Mouse (Mus musculus) liver, embryonic 13.5 days (tissue): ENCODE measurements around the gene Cep97. TPM values are rescaled to one million over a fixed set of nuclear protein-coding genes. Genes with fewer than 3 reads are reported as not detected.

ENCODE experiments used
- ATAC-seq: fragments of 200-750 bp; cut with Nextera tagmentation; 2 replicates; pipeline ENCODE4 v1.8.0; 2017; ENCODE audit warnings: low read depth, mild to moderate bottlenecking, moderate number of reproducible peaks, moderate library complexity
- DNase-seq: peaks from one replicate; pipeline ENCODE4 v3.0.0; 2022
- H3K27ac ChIP-seq: fragments of 300-500 bp; sonication (generic); 2 replicates; pipeline ENCODE4 v1.5.1; 2015; ENCODE audit warnings: moderate library complexity, mild to moderate bottlenecking, inconsistent platforms
- H3K27me3 ChIP-seq: fragments of 300-500 bp; sonication (generic); 2 replicates; pipeline ENCODE4 v1.6.1; 2015; ENCODE audit warnings: mild to moderate bottlenecking, inconsistent platforms
- H3K36me3 ChIP-seq: fragments of 300-500 bp; sonication (generic); 2 replicates; pipeline ENCODE4 v1.6.1; 2015; ENCODE audit warnings: mild to moderate bottlenecking, inconsistent platforms
- H3K4me1 ChIP-seq: fragments of 300-500 bp; sonication (generic); replicated peaks from 2 replicates; pipeline ENCODE4 v1.6.1; 2015; ENCODE audit warnings: inconsistent platforms
- H3K4me2 ChIP-seq: fragments of 300-500 bp; sonication (generic); 2 replicates; pipeline ENCODE4 v1.6.1; 2015; ENCODE audit warnings: inconsistent platforms, mild to moderate bottlenecking, moderate library complexity
- H3K4me3 ChIP-seq: fragments of 300-500 bp; sonication (generic); replicated peaks from 2 replicates; pipeline ENCODE4 v1.5.1; 2015; ENCODE audit warnings: mild to moderate bottlenecking, inconsistent platforms
- H3K9ac ChIP-seq: fragments of 300-500 bp; sonication (generic); 2 replicates; pipeline ENCODE4 v1.6.1; 2015; ENCODE audit warnings: mild to moderate bottlenecking, inconsistent platforms
- H3K9me3 ChIP-seq: fragments of 300-500 bp; sonication (generic); replicated peaks from 2 replicates; pipeline ENCODE4 v1.6.1; 2016; ENCODE audit warnings: inconsistent platforms
- WGBS: fragments of 180-500 bp; shearing (Covaris S2); methylation state at CpG from one replicate; pipeline ENCODE4 v1.1.7; 2015; ENCODE audit not compliant: insufficient replicate concordance; 5-methylcytosine and 5-hydroxymethylcytosine counted together
- polyA plus RNA-seq: library from polyadenylated mRNA; unstranded; fragments of >200 nt; fragmentation: Nextera tagmentation; extraction: Ambion mirVana; gene quantifications from 2 replicates; pipeline ENCODE4 v1.2.1, GENCODE M21; 2015

Gene Cep97
- polyA plus RNA-seq, 1 experiment from 2014 or later = 5.7 TPM

DNA sequence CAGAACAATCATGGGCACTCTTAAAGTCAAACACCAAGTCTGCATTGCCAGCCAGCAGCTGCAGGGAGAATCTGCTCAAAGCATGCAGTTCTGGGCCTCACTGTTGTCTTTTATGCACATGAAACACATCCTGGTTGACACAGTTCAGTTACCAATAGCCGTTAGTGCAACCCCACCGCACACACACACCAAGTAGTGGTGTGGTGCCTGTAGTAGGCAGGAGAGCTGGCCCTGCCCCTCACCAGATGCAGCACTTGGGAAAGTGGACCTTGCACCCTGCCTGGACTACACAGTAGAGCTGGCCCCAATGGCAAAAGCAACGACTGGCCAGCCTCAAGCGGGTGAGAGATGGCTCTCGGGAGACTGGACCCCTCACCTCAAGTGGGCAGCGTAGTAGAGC lies 5.0 kb upstream of the Cep97 start:
- Histone ChIP-seq H3K4me2 (no peak overlapping the region), H3K27me3 (no peaks in the 10 kb centered on the region), H3K27ac (no peak overlapping the region), H3K4me3 (no peak overlapping the region), H3K9ac (no peak overlapping the region), H3K4me1 (no peaks in the 10 kb centered on the region), H3K9me3 (no peaks in the 10 kb centered on the region), H3K36me3 (no peaks in the 10 kb centered on the region)
- DNase-seq = no peak
- 75% methylated on average over 6 of the region's 6 CpGs for WGBS
- ATAC-seq = peak; percentile 56; the same call in 1 of the 2 replicates

DNA sequence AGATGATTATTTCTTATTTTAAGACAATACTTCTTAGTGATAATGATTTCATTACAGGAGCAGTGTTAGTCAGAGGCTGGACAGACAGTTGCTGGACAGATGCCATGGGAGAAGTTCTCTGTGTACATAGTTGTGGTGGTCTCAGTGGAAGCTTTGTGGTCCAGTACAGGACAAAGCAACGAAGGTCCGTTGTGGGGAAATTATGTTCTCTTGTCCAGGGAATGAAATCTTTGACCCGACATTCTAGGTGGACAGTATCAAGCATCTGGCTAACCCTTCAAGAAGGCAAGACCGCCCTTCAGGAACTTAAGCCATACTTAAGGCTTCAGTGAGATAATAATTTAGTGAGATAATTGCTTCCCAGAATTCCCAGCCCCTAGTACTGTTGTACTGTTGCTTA lies 4.1 kb upstream of the Cep97 start:
- DNase-seq = no peak
- Histone ChIP-seq H3K9ac (no peak overlapping the region), H3K9me3 (no peaks in the 10 kb centered on the region), H3K4me1 (no peaks in the 10 kb centered on the region), H3K36me3 (no peaks in the 10 kb centered on the region), H3K4me2 (no peak overlapping the region), H3K27me3 (no peaks in the 10 kb centered on the region), H3K4me3 (no peak overlapping the region), H3K27ac (no peak overlapping the region)
- ATAC-seq = no peak
- 78% methylated on average over 4 of the region's 4 CpGs for WGBS

DNA sequence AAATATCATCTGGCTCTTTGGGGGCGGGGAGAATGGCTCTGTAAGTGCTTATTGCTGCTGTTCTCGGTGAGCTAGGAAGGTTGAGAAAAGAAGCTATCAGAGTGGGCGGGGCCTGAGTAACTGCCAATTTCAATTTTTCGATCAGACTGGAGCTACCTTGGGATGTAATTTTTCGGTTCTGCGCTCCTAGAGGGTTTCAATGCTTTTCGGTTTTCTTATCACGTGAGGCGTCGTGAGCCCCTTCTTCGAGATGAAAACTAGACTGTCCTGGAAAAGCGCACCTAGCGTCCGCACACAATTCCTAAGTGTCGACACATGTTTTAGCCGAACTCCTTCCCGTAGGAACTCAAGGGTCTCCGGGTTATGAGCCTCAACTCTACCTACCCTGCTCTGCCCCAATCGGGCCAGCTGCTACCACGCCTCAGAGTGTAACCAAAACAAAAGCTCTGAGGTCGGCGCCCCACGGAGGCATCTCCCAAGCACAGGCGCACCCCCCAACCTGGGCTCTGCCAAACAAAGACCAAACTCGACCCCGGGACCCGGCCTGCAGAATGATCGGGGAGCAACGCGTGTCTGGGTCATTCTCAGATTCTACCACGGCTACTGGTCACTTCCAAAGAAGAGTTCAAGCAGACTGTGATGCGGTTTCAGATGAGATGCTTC lies 843 bp downstream of the Cep97 start:
- DNase-seq (peak; percentile 41), ATAC-seq (peak; percentile 22)
- Histone ChIP-seq H3K27ac (peak overlapping the region; percentile 67), H3K27me3 (no peaks in the 10 kb centered on the region), H3K9me3 (no peaks in the 10 kb centered on the region), H3K4me3 (peak overlapping the region; percentile 79), H3K4me1 (peaks cover 15% of the 10 kb centered on the region), H3K4me2 (peak overlapping the region; percentile 82), H3K9ac (peak overlapping the region; percentile 84), H3K36me3 (no peaks in the 10 kb centered on the region)
- under 1% methylated on average over 32 of the region's 32 CpGs for WGBS

DNA sequence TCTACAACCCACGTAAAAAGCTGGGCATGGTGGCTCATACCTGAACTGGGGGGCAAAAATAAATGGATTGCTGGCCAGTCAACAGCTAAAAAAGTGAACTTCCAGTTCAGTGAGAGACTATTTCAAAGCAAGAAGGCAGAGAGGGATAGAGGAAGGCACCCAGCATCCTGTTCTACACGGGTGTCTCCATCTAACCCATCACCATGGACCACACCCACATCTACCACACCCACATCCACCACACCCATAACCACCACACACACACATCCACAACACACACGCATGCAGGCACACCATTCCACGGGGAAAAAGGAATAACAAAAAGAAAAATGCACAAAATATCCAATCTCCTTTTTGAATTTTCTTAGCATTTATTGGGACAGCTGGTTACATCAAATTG lies 10.6 kb downstream of the Cep97 start:
- Histone ChIP-seq H3K9me3 (no peaks in the 10 kb centered on the region), H3K27me3 (no peaks in the 10 kb centered on the region), H3K36me3 (peaks cover 21% of the 10 kb centered on the region), H3K4me2 (no peak overlapping the region), H3K9ac (no peak overlapping the region), H3K4me3 (no peak overlapping the region), H3K4me1 (peaks cover 18% of the 10 kb centered on the region), H3K27ac (no peak overlapping the region)
- 50% methylated on average over 4 of the region's 4 CpGs for WGBS
- ATAC-seq (peak; percentile 84), DNase-seq (no peak)

DNA sequence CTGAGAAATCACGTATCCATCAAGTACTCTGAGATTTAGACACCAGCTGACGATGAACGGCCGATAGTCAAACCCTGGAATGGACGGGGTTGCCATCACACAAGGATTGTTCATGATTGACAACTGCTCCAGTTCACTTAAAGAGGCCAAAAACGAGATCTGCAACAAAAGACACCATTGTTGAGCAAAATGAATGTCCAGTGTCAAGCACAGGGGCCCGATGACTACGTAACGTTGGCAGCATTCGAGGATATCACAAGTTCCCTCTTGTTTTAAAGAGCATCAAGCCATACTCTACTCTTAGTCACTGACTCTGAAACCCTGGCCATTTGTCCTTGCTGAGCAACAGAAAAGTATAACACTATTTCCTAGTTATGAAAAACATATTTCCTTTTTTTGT lies 12.6 kb downstream of the Cep97 start:
- WGBS = 84% methylated on average over 10 of the region's 10 CpGs
- H3K36me3 ChIP-seq = peaks cover 21% of the 10 kb centered on the region
- no peak overlapping the region for H3K4me2 ChIP-seq
- DNase-seq (no peak), ATAC-seq (no peak)
- H3K4me3 ChIP-seq = no peak overlapping the region
- H3K9me3 ChIP-seq = no peaks in the 10 kb centered on the region
- H3K4me1 ChIP-seq = peaks cover 18% of the 10 kb centered on the region
- no peaks in the 10 kb centered on the region for H3K27me3 ChIP-seq
- H3K9ac ChIP-seq = no peak overlapping the region
- H3K27ac ChIP-seq = no peak overlapping the region

DNA sequence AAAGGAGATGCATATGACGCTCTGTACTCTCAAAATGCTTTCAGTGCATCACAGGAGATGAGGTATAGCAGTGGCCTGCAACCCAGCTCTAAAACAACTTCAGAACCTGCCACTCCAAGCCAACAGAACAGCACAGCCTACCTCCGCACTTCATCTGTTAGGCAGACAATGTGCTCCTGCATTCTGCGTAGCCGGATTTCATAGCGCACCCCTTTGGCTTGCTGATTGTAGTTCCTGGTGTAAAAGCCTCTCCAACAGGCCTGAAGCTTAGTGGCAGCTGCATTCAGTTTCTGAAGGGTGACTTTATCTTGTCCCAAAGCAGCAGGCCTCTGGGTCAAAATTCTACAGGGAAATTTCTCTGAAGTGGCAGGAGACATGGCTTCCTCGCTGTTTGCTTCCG lies 19.9 kb downstream of the Cep97 start:
- H3K9me3 ChIP-seq = no peaks in the 10 kb centered on the region
- H3K36me3 ChIP-seq = peaks cover 20% of the 10 kb centered on the region
- ATAC-seq = no peak
- H3K4me3 ChIP-seq = no peak overlapping the region
- H3K27me3 ChIP-seq = no peaks in the 10 kb centered on the region
- 92% methylated on average over 7 of the region's 7 CpGs for WGBS
- H3K9ac ChIP-seq = no peak overlapping the region
- no peak overlapping the region for H3K4me2 ChIP-seq
- no peak for DNase-seq
- H3K27ac ChIP-seq = no peak overlapping the region
- no peaks in the 10 kb centered on the region for H3K4me1 ChIP-seq

DNA sequence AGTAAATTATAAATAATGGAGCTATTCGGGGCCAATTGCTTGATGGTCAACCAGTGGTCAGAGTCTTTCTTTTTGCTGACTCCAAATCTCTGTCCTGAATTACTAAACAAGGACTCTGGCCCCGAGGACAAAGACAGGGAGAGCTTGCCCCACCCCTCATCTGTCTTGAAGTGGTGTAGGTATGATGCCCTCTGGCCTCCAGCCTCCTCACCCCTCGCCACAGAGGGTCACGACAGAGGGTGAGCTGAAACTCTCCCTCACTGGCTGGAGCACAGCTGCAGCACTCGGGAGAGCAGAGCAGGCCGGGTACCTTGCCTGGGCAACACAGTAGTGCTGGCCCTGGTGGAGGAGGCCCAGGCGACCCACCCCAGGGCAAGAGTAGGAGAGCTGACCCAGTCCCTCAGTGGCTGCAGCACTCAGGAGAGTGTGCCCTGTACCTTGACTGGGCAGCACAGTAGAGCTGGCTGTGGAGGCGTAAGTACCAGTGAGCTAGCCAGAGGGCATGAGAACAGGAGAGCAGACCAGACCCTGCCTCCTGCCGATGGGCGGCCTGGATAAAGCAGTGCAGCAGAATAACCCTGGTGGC lies 24.4 kb downstream of the Cep97 start:
- no peaks in the 10 kb centered on the region for H3K4me1 ChIP-seq
- WGBS = 77% methylated on average over 10 of the region's 10 CpGs
- H3K27me3 ChIP-seq = no peaks in the 10 kb centered on the region
- H3K9me3 ChIP-seq = no peaks in the 10 kb centered on the region
- H3K4me2 ChIP-seq = no peak overlapping the region
- H3K4me3 ChIP-seq = no peak overlapping the region
- ATAC-seq = no peak
- no peak overlapping the region for H3K27ac ChIP-seq
- DNase-seq = no peak
- no peak overlapping the region for H3K9ac ChIP-seq
- peaks cover 30% of the 10 kb centered on the region for H3K36me3 ChIP-seq

DNA sequence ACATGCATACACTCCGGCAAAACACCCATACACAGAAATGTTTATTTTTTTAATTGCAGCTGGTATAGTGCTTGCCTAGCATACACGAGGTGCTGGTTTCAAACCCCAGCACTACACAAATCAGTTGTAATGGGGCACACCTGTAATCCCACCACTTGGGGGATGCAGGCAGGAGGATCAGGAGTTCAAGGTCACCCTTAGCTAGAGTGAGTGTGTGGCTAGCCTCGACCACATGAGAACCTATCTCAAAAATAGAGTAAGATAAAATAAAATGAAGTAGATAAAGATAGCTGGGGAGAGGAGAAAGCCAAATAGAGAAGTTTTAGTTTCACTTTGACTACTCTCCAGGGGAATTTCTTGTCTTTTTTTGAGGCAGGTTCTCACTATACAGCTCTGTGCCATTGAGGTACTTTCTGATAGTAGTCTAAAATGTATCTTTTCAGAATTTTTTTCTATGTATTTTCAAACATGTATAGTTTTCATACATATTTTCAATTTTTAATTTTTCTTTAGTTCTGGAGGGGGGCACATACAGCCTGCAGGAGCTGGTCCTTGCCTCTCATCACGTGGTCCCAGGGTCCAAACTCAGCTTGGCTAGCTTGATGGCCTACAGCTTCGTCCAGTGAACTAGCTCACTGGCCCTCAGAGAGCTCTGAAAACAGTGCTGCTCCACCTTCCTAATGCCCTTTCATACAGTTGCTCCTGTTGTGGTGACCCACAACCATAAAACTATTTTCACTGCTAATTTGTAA lies 27.6 kb downstream of the Cep97 start:
- ATAC-seq (no peak), DNase-seq (no peak)
- H3K27ac ChIP-seq = no peak overlapping the region
- no peak overlapping the region for H3K4me2 ChIP-seq
- H3K9ac ChIP-seq = no peak overlapping the region
- 71% methylated on average over 5 of the region's 5 CpGs for WGBS
- peaks cover 30% of the 10 kb centered on the region for H3K36me3 ChIP-seq
- no peaks in the 10 kb centered on the region for H3K9me3 ChIP-seq
- H3K4me1 ChIP-seq = no peaks in the 10 kb centered on the region
- no peak overlapping the region for H3K4me3 ChIP-seq
- H3K27me3 ChIP-seq = no peaks in the 10 kb centered on the region

DNA sequence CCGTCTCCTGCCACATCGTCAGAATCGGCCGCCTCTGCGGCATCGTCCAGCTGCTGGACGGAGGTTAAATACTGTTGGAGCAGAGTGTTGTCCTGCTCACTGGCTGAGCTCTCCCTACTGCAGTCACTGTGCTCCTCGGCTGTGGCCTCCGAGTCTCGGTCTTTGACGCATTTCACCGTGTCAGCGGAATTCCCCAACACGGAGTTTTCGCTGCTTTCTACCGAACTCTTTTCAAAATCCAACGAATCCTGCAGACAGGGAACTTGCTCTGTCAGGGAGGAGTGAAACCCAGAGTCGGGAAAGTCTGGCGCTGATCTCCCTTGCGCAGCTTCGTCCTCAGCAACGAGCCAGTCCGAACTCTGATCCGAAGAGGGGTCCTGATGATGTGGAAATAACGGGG lies 29.3 kb downstream of the Cep97 start:
- 89% methylated on average over 25 of the region's 25 CpGs for WGBS
- Histone ChIP-seq H3K4me2 (no peak overlapping the region), H3K27me3 (no peaks in the 10 kb centered on the region), H3K9me3 (no peaks in the 10 kb centered on the region), H3K4me3 (no peak overlapping the region), H3K36me3 (peaks cover 22% of the 10 kb centered on the region), H3K4me1 (no peaks in the 10 kb centered on the region), H3K9ac (no peak overlapping the region), H3K27ac (no peak overlapping the region)
- ATAC-seq (no peak), DNase-seq (no peak)

DNA sequence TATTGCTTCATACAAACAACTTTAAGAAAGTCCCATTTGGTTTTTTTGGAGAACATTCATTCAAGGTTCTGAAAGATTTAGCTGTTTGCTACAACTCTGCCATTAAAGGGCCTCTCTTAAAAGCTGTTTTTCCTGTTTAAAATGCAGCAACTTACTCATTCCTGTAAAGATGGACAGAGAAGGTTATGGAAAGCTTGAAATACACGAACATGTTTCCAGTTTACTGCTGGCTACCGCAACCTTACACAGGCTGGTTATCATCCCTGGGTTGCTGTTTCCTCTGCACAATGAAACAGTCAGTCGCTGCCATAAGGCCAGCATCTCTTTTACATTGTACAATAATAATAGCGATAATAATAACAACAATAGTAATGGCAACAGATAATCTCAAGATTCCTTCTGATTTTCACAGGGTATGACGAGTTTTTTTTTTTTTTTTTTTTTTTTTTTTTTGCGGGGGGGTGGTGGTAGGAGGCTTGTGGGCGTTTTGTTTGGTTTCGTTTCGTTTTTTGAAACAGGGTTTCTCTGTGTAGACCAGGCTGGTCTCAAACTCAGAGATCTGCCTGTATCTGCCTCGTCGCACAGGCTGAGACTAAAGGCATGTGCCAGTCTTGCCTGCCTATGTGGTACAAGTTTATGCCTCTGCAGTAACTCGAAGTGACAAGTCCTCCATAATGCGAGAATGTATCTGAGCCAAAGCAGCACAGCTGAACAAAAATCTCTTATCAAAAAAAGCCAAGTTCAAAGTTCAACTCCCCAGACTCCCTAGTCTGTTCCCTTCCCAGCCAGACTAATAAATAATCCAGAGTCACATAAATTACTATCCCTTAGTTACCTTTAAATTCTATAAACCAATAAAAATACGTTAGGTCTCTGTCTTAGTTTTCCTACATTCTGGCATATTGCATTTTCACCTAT lies 32.6 kb downstream of the Cep97 start:
- Histone ChIP-seq H3K36me3 (peaks cover 16% of the 10 kb centered on the region), H3K27ac (no peak overlapping the region), H3K4me1 (peaks cover 5% of the 10 kb centered on the region; the same call in 1 of the 2 replicates), H3K9me3 (no peaks in the 10 kb centered on the region), H3K27me3 (no peaks in the 10 kb centered on the region), H3K4me3 (no peak overlapping the region), H3K4me2 (no peak overlapping the region), H3K9ac (no peak overlapping the region)
- ATAC-seq = no peak
- WGBS = 77% methylated on average over 14 of the region's 14 CpGs
- no peak for DNase-seq

DNA sequence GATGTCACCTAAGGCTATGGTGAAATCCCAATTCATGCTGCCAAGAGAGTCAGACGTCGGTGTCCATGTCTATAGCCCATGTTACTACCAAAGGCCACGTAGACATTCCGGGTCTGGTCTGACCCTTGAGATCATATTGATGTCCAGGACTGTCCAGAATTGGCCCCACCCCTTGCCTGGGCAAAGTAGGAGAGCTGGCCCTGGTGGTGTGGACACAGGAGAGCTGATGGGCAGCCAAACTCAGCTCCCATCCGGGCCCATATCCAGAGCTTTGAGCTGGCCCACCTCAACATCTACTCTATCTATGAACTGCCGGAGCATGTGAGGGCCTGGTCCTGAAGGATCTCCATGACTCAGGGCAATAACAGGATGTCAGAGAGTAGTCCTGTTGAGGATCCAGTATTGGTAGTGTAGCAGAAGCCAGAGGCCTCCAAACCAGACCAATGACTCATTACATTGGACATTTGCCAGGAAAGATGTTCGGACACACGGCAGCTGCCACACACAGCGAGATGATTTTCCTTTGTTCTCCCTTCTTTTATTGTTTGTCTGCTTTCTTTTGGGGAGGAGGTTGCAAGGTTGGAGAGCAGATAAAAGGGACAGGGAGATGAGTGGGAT lies 36.2 kb downstream of the Cep97 start:
- ATAC-seq = no peak
- WGBS = 76% methylated on average over 9 of the region's 9 CpGs
- Histone ChIP-seq H3K27ac (no peak overlapping the region), H3K4me3 (no peak overlapping the region), H3K4me2 (no peak overlapping the region), H3K9me3 (no peaks in the 10 kb centered on the region), H3K9ac (no peak overlapping the region), H3K36me3 (no peaks in the 10 kb centered on the region), H3K4me1 (peaks cover 33% of the 10 kb centered on the region), H3K27me3 (no peaks in the 10 kb centered on the region)
- DNase-seq = no peak
